Mouse (Mus musculus) G1E (cell line): Measurements from ENCODE around the gene Olfr1217.

Experiments used
- CTCF ChIP-seq: IDR thresholded peaks from 2 replicates; pipeline ENCODE4 v1.5.1; 2012; ENCODE audit warnings: low read depth, low read length, inconsistent platforms, mixed read lengths
- GATA1 ChIP-seq: IDR thresholded peaks from 2 replicates; pipeline ENCODE4 v1.6.1; 2012; ENCODE audit warnings: borderline replicate concordance, low read length, inconsistent platforms, mixed read lengths
- GATA2 ChIP-seq: IDR thresholded peaks from 2 replicates; pipeline ENCODE4 v1.6.1; 2012; ENCODE audit warnings: low read depth, low read length, inconsistent platforms, borderline replicate concordance
- POLR2AphosphoS5 ChIP-seq: IDR thresholded peaks from 2 replicates; pipeline ENCODE4 v1.6.1; 2012; ENCODE audit warnings: low read depth, low read length, inconsistent platforms; ENCODE audit not compliant: insufficient replicate concordance
- TAL1 ChIP-seq: conservative IDR thresholded peaks from 2 replicates; pipeline ENCODE4 v1.6.1; 2012; ENCODE audit warnings: low read depth, low read length, inconsistent platforms, mixed read lengths

GRCm38 (mm10) chr2:89081487-89081886, 49.6 kb upstream of the Olfr1217 start:
- no peak for TF ChIP-seq CTCF
- TF ChIP-seq POLR2AphosphoS5 = no peak
- TF ChIP-seq TAL1 = no peak
- no peak for TF ChIP-seq GATA1
- TF ChIP-seq GATA2 = no peak
